Mouse (Mus musculus) activated CD4-positive, CD25-positive, alpha-beta regulatory T cell, adult 9 weeks (primary cell): ENCODE results near the gene Myt1. TPM values are rescaled to one million over a fixed set of nuclear protein-coding genes. Genes with fewer than 3 reads are reported as not detected.

Experiments
- polyA plus RNA-seq: library from polyadenylated mRNA; unstranded; fragments of 100-300 nt; shearing (Covaris generic); gene quantifications from one replicate; pipeline ENCODE4 v1.2.1, GENCODE M21; 2017

The Myt1 gene
- not detected for polyA plus RNA-seq

DNA sequence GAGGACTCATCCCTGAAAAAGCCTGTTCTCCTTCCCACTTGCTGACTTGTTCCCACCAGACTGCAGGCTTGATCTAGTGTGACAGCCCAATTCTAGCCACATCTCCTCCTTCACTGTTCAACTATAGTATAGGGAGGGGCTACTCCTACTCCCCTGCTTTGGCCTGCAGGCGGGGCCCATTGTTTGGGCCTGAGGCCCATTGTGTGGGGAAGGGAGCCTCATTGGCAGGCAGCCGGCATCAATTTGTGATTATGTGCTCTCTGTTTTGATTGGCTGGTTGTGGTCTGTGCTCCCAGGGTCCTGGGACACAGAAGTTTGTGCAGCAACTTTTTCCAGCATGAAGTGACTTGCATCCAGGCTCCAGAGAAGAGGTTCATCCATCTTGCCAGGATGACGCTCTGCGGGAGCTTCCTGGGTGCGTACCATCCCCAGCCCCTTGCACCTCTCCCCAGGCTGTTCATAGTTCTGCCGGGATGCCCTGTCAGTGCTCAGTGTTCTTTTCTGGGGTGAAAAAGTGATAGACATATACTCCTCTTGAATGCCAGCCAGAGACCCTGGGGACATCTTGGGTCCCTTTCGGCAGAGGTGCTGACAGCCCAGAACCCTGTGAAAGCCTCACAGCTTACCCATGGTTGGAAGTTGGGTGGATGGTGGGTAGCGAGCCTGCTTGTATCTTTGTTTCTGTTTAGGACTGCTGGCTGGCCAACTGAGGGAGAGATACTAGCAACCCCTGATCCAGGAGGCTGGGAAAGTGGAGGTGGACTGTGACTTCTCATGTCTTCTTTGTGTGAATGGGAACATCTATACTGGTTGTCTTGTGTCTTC, at the start of gene Myt1:
Gene Myt1 (plus strand): TSS at position 327 of the 825 bp plus-strand sequence.

DNA sequence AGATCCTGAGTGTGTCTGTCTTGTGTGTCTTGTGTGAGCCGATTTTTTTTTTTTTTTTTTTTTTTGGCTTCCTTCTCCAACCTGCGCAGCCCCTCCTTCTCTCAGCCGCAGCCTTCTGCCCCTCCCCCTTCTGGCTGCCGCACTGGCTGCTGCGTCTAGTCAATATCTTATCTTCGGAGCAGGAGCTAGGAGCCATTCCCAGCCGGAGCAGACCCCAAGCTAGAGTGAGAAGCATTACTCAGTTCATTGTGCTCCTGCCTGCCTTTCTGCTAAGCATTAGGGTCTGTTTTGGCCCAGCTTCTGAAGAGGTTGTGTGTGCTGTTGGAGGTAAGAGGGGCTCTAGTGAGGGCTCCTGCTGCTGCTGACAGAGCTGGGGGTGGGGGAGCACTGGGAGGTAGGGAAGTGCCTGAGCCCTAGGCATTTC, 48.2 kb upstream of the Myt1 start, which contains the start of gene Oprl1:
Gene Oprl1 (plus strand): TSS at position 114 of the 424 bp plus-strand sequence.

DNA sequence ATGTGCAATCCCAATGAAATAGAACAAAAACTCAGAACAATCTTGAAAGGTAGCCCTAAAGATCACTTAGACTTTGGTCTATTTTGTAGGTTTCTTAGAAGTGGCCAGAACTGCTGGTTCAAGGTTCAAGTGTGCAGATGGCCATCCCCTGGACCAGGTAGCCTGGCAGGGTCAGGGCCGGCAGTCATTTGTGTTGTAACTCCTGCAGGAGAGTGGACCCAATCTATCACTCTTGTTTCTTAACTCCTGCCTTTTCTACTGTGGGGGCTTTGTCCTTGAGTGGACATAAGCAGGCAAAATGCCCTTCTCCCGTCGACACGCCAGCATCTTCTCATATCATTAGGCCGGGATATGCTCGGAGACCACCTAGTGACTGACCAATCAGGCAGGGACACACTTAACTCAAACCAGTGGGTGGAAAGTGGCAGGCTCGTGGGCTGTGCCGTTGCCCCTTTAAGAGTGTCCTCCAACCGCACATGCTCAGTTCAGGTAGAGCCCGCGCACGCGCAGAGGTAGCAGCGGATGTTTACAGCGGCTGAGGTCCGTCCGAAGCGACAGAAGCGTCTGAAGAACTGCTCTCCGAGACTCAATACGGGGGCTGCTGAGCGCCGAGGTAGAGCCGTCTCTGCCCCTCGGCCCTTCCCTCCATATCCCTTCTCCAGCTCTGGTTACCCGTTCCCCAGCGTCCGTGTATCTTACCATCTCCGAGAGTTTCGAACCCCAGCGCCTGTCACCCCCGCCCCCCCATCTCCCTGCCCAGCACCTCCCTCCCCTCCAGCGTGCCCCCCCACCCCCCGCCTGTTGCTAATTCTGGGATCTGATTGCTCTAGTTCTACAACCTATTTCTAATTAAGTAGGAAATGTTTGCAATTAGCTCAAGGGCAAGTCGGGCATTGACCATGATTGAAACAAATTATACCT, 74.5 kb downstream of the Myt1 start, which contains the start of gene Pcmtd2:
Gene Pcmtd2 (plus strand): TSS at position 483 of the 921 bp plus-strand sequence.

DNA sequence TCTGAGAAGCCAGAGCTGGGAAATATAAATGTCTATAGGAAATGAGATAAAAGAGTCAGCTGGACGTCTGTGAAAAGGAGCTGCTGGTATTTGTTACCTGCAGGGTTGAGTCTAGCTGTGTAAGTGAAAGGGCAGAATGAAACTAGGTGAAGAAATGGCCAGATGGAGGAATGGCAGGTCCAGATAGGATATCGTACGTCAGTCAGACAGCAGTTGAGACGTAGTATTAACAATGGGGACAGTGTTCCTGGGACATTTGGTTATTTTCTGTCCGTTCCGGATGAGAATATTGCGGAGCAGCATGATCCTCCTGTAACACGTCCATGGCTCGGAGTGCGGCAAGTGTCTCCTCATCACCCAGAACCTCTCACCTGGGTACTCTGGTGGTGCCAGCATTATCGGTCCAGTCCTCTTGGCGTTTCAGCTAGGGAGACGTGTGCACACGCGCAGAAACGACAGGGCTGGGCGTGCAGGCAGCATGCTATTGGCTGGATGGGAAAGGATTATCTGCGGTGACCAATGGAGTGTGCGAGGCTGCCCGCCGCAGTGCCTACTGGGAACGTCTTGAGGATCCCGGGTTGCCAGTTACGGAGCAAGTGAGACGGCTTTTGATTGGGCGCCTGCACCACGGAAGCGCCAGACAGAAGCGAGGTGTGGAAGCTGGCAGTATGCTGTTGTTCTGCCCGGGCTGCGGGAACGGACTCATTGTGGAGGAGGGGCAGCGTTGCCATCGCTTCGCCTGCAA, 100.8 kb downstream of the Myt1 start, which contains the start of gene Polr3k:
Gene Polr3k (plus strand): TSS at position 547 of the 745 bp plus-strand sequence.

Other genes starting within 250 kb of the Myt1 start
- gene Dnajc5, start 242.8 kb upstream of the Myt1 start, polyA plus RNA-seq: 112 TPM
- 195 TPM for gene Uckl1, start 178.4 kb upstream of the Myt1 start, polyA plus RNA-seq
- gene Prpf6, start 171.5 kb upstream of the Myt1 start, polyA plus RNA-seq: 101 TPM
- 15.3 TPM for gene Zfp512b, start 170.5 kb upstream of the Myt1 start, polyA plus RNA-seq
- gene Samd10, start 164.1 kb upstream of the Myt1 start, polyA plus RNA-seq: 7.0 TPM
- gene Gm29797, start 106.3 kb upstream of the Myt1 start, polyA plus RNA-seq: not detected
- not detected for gene Sox18, start 91.7 kb upstream of the Myt1 start, polyA plus RNA-seq
- 15.2 TPM for gene Tcea2, start 83.0 kb upstream of the Myt1 start, polyA plus RNA-seq
- 234 TPM for gene Rgs19, start 69.4 kb upstream of the Myt1 start, polyA plus RNA-seq
- gene Lkaaear1, start 64.9 kb upstream of the Myt1 start, polyA plus RNA-seq: not detected
- gene Oprl1, start 48.3 kb upstream of the Myt1 start, polyA plus RNA-seq: not detected
- gene Pcmtd2, start 74.5 kb downstream of the Myt1 start, polyA plus RNA-seq: 90.0 TPM
- gene Polr3k, start 101.0 kb downstream of the Myt1 start, polyA plus RNA-seq: 35.9 TPM
- 0.09 TPM for gene Gm14496, start 227.8 kb downstream of the Myt1 start, polyA plus RNA-seq